Mouse (Mus musculus) WW6 (cell line): ENCODE data around the gene Pdcl3.
"Not testable (repeated sequence)": the region's sequence is repeated elsewhere in the genome, so short reads cannot be mapped to it uniquely, and the experiment has no call there.

Experiments
- DNase-seq: peaks from one replicate; pipeline ENCODE4 v3.0.0-alpha.2; 2013; ENCODE audit warnings: low read depth, low spot score

Pdcl3 gene

GRCm38 (mm10) chr1:39025142-39025541, 39.7 kb downstream of the Pdcl3 start:
- DNase-seq: no peak

- DNase-seq: no peak
Observed at GRCm38 (mm10) chr1:39025840-39026239, 40.4 kb downstream of the Pdcl3 start.

GRCm38 (mm10) chr1:39029176-39029575, 43.8 kb downstream of the Pdcl3 start:
- no peak for DNase-seq

GRCm38 (mm10) chr1:39030108-39030507, 44.7 kb downstream of the Pdcl3 start:
- no peak for DNase-seq

- DNase-seq: no peak
Observed at GRCm38 (mm10) chr1:39035817-39036216, 50.4 kb downstream of the Pdcl3 start.

GRCm38 (mm10) chr1:39042188-39042587, 56.8 kb downstream of the Pdcl3 start:
- DNase-seq: no peak

- DNase-seq: not testable (repeated sequence)
Observed at GRCm38 (mm10) chr1:39044442-39044841, 59.0 kb downstream of the Pdcl3 start.

- no peak for DNase-seq
Observed at GRCm38 (mm10) chr1:39046689-39047088, 61.3 kb downstream of the Pdcl3 start.
